In genomic region chr6:144687681-144688080, GRCm38 (mm10) we compare ENCODE assay signal across 31 mouse cellular contexts.
DNase-seq lines count a peak whose midpoint lies in the region; ATAC-seq and TF ChIP-seq lines count a peak whose summit lies in the region.
"Had no signal": no experiment of that assay in that cellular context is flagged by ENCODE, and none has a peak within 500 bp of the region (broad histone marks: within the 10 kb centered on the region; RNA-seq: fewer than 3 reads in every experiment).

No protein-coding gene starts in this region.

- H3K27ac ChIP-seq in kidney, postnatal 0 days, result no peak overlapping the region
- no peak overlapping the region for H3K27ac ChIP-seq in hindbrain, embryonic 11.5 days (ENCODE audit: low read depth, low read length)
- H3K27ac ChIP-seq: embryonic facial prominence, embryonic 12.5 days; gastrocnemius, adult 2 months; heart, embryonic 15.5 days; hindbrain, embryonic 13.5 days; limb, embryonic 10.5 days; limb, embryonic 15.5 days; liver, embryonic 14.5 days; lung, embryonic 15.5 days; macrophage; neural tube, embryonic 15.5 days; stomach, embryonic 15.5 days had no signal

- no peaks in the 10 kb centered on the region for H3K36me3 ChIP-seq in kidney, postnatal 0 days (ENCODE audit: insufficient read depth, low read length)
- no peaks in the 10 kb centered on the region for H3K36me3 ChIP-seq in hindbrain, embryonic 11.5 days (ENCODE audit: control insufficient read depth, insufficient read depth, low read length)
- H3K36me3 ChIP-seq: embryonic facial prominence, embryonic 12.5 days; heart, embryonic 15.5 days; hindbrain, embryonic 13.5 days; limb, embryonic 10.5 days; limb, embryonic 15.5 days; lung, embryonic 15.5 days; neural tube, embryonic 15.5 days; stomach, embryonic 15.5 days had no signal

- H3K4me3 ChIP-seq in kidney, postnatal 0 days (replicated peaks; ENCODE audit: low read depth, low read length), result no peak overlapping the region
- no peak overlapping the region for H3K4me3 ChIP-seq in hindbrain, embryonic 11.5 days (ENCODE audit: low read depth, low read length)
- H3K4me3 ChIP-seq: embryonic facial prominence, embryonic 12.5 days; gastrocnemius, adult 2 months; heart, embryonic 15.5 days; hindbrain, embryonic 13.5 days; limb, embryonic 10.5 days; limb, embryonic 15.5 days; lung, embryonic 15.5 days; neural tube, embryonic 15.5 days; stomach, embryonic 15.5 days had no signal

- TF ChIP-seq CTCF in kidney, postnatal 0 days (IDR thresholded peaks at IDR 0.05; ENCODE audit: low read depth), result no peak

- no peaks in the 10 kb centered on the region for H3K27me3 ChIP-seq in kidney, postnatal 0 days (ENCODE audit: insufficient read depth, low read length)
- no peaks in the 10 kb centered on the region for H3K27me3 ChIP-seq in hindbrain, embryonic 11.5 days (ENCODE audit: control insufficient read depth, insufficient read depth, low read length)
- H3K27me3 ChIP-seq: embryonic facial prominence, embryonic 12.5 days; heart, embryonic 15.5 days; hindbrain, embryonic 13.5 days; limb, embryonic 15.5 days; lung, embryonic 15.5 days; neural tube, embryonic 15.5 days; Patski; stomach, embryonic 15.5 days had no signal

- no peak overlapping the region for H3K9ac ChIP-seq in kidney, postnatal 0 days (ENCODE audit: low read depth, low read length)
- no peak overlapping the region for H3K9ac ChIP-seq in hindbrain, embryonic 11.5 days (ENCODE audit: low read depth, low read length)
- H3K9ac ChIP-seq: embryonic facial prominence, embryonic 12.5 days; heart, embryonic 15.5 days; hindbrain, embryonic 13.5 days; limb, embryonic 15.5 days; liver, embryonic 14.5 days; lung, embryonic 15.5 days; neural tube, embryonic 15.5 days; stomach, embryonic 15.5 days had no signal

- H3K9me3 ChIP-seq in kidney, postnatal 0 days (replicated peaks; ENCODE audit: low read length), result no peaks in the 10 kb centered on the region
- H3K9me3 ChIP-seq in hindbrain, embryonic 11.5 days (ENCODE audit: control insufficient read depth, low read length), result no peaks in the 10 kb centered on the region
- H3K9me3 ChIP-seq: embryonic facial prominence, embryonic 12.5 days; heart, embryonic 15.5 days; hindbrain, embryonic 13.5 days; limb, embryonic 10.5 days; limb, embryonic 15.5 days; lung, embryonic 15.5 days; neural tube, embryonic 15.5 days; stomach, embryonic 15.5 days had no signal

- WGBS in kidney, postnatal 0 days, result 29% methylated on average over 8 of the region's 8 CpGs
- WGBS in hindbrain, embryonic 11.5 days, result 87% methylated on average over 8 of the region's 8 CpGs

- H3K4me1 ChIP-seq in kidney, postnatal 0 days (replicated peaks; ENCODE audit: insufficient read depth, low read length), result no peaks in the 10 kb centered on the region
- no peaks in the 10 kb centered on the region for H3K4me1 ChIP-seq in hindbrain, embryonic 11.5 days (replicated peaks; ENCODE audit: control insufficient read depth, insufficient read depth, low read length)
- H3K4me1 ChIP-seq: embryonic facial prominence, embryonic 12.5 days; hindbrain, embryonic 13.5 days; limb, embryonic 15.5 days; neural tube, embryonic 15.5 days; stomach, embryonic 15.5 days had no signal

- DNase-seq in heart, adult 11 months, result peak; percentile 88
- no peak for DNase-seq in heart, adult 8-10 months (ENCODE audit: low spot score)
- peak; percentile 28 for DNase-seq in kidney, postnatal 0 days (ENCODE audit: low spot score)
- no peak for DNase-seq in kidney, adult 9 months
- peak; percentile 36 to 42 for DNase-seq in spleen, adult 18-20 months
- DNase-seq in spleen, adult 12 weeks (ENCODE audit: low spot score), result no peak
- DNase-seq in gastrocnemius, postnatal 4 days (ENCODE audit: low spot score in 2 of 2), result no peak
- no peak for DNase-seq in hindbrain, embryonic 11.5 days (ENCODE audit: low spot score)
- DNase-seq: adrenal gland, postnatal 10 days; cerebellum, adult 11-12 months; cerebellum, adult 9-11 months; embryo, embryonic 11 days; gastrocnemius, adult 2 months; gastrocnemius, postnatal 36 days; heart, postnatal 36 days; kidney, adult 11 months; kidney, postnatal 36 days; midbrain, embryonic 14.5 days; right cerebral cortex, postnatal 25 days had no signal

- no peak for ATAC-seq in kidney, postnatal 0 days (replicated peaks; ENCODE audit: low FRiP score, low read depth)
- ATAC-seq in hindbrain, embryonic 11.5 days (ENCODE audit: low FRiP score), result no peak
- ATAC-seq: forebrain, embryonic 14.5 days; Patski had no signal

- H3K4me2 ChIP-seq in kidney, postnatal 0 days (ENCODE audit: low read length), result peak overlapping the region; percentile 29
- no peak overlapping the region for H3K4me2 ChIP-seq in hindbrain, embryonic 11.5 days (replicated peaks; ENCODE audit: low read depth, low read length)
- H3K4me2 ChIP-seq: embryonic facial prominence, embryonic 12.5 days; heart, embryonic 15.5 days; hindbrain, embryonic 13.5 days; limb, embryonic 15.5 days; lung, embryonic 15.5 days; neural tube, embryonic 15.5 days; stomach, embryonic 15.5 days had no signal

Comparison
In these comparisons a context has a peak if more than half of its experiments do, and no peak if none do; other contexts are left out.
1. DNase-seq: peak in heart, adult 11 months (single experiment), kidney, postnatal 0 days (single experiment) and spleen, adult 18-20 months (2 of 2); none in heart, adult 8-10 months (single experiment), kidney, adult 9 months (single experiment), spleen, adult 12 weeks (single experiment), gastrocnemius, postnatal 4 days (0 of 2) and hindbrain, embryonic 11.5 days (single experiment).